Mouse (Mus musculus): ENCODE measurements around the gene Mal. TPM values are rescaled to one million over a fixed set of nuclear protein-coding genes. Genes with fewer than 3 reads are reported as not detected.

Gene Mal
- total and polyA plus RNA-seq, 2 experiments, result 0.05 to 0.65 TPM

- no peak for TF ChIP-seq POLR2A (IDR thresholded peaks at IDR 0.05; ENCODE audit: extremely low read depth, insufficient read depth, low read length)
- no peak for TF ChIP-seq CTCF (IDR thresholded peaks at IDR 0.05; ENCODE audit: low read depth, low read length)
- 40% methylated on average over 6 of the region's 6 CpGs for WGBS
Observed at GRCm38 (mm10) chr2:127635581-127635980, 20.9 kb downstream of the Mal start.

GRCm38 (mm10) chr2:127632601-127633000, 23.9 kb downstream of the Mal start:
- 65% methylated on average over 2 of the region's 2 CpGs for WGBS
- TF ChIP-seq CTCF (IDR thresholded peaks at IDR 0.05; ENCODE audit: low read depth, low read length) (no peak), POLR2A (IDR thresholded peaks at IDR 0.05; ENCODE audit: extremely low read depth, insufficient read depth, low read length) (no peak)
- no peak overlapping the region for H3K9ac ChIP-seq (ENCODE audit: low read depth, low read length)
- no peak overlapping the region for H3K4me3 ChIP-seq (ENCODE audit: insufficient read depth, low read depth, low read length)
- H3K27me3 ChIP-seq (ENCODE audit: control insufficient read depth, insufficient read depth, low read length), result no peaks in the 10 kb centered on the region
- no peak for DNase-seq (ENCODE audit: extremely low read depth, low read depth, low spot score)
- H3K79me2 ChIP-seq (ENCODE audit: control insufficient read depth, insufficient read depth, low read length), result no peaks in the 10 kb centered on the region
- H3K36me3 ChIP-seq (ENCODE audit: control insufficient read depth, insufficient read depth, low read length), result no peaks in the 10 kb centered on the region
- H3K4me1 ChIP-seq (ENCODE audit: control insufficient read depth, insufficient read depth, low read length), result no peaks in the 10 kb centered on the region
- no peak overlapping the region for H3K27ac ChIP-seq (replicated peaks; ENCODE audit: insufficient read depth, low read depth, low read length)

More at GRCm38 (mm10) chr2:127635581-127635980, 20.9 kb downstream of the Mal start:
- Histone ChIP-seq H3K4me1 (ENCODE audit: control insufficient read depth, insufficient read depth, low read length) (no peaks in the 10 kb centered on the region), H3K36me3 (ENCODE audit: control insufficient read depth, insufficient read depth, low read length) (no peaks in the 10 kb centered on the region), H3K4me3 (ENCODE audit: insufficient read depth, low read depth, low read length) (no peak overlapping the region), H3K9ac (ENCODE audit: low read depth, low read length) (no peak overlapping the region), H3K79me2 (ENCODE audit: control insufficient read depth, insufficient read depth, low read length) (no peaks in the 10 kb centered on the region), H3K27me3 (ENCODE audit: control insufficient read depth, insufficient read depth, low read length) (no peaks in the 10 kb centered on the region), H3K27ac (replicated peaks; ENCODE audit: insufficient read depth, low read depth, low read length) (no peak overlapping the region)
- no peak for DNase-seq (ENCODE audit: extremely low read depth, low read depth, low spot score)

GRCm38 (mm10) chr2:127627990-127628570, 28.4 kb downstream of the Mal start:
- WGBS, result 75% methylated on average over 6 of the region's 6 CpGs
- Histone ChIP-seq H3K27me3 (ENCODE audit: control insufficient read depth, insufficient read depth, low read length) (no peaks in the 10 kb centered on the region), H3K4me3 (ENCODE audit: insufficient read depth, low read depth, low read length) (no peak overlapping the region), H3K9ac (ENCODE audit: low read depth, low read length) (no peak overlapping the region), H3K4me1 (ENCODE audit: control insufficient read depth, insufficient read depth, low read length) (no peaks in the 10 kb centered on the region), H3K36me3 (ENCODE audit: control insufficient read depth, insufficient read depth, low read length) (no peaks in the 10 kb centered on the region), H3K79me2 (ENCODE audit: control insufficient read depth, insufficient read depth, low read length) (no peaks in the 10 kb centered on the region), H3K27ac (replicated peaks; ENCODE audit: insufficient read depth, low read depth, low read length) (no peak overlapping the region)
- no peak for TF ChIP-seq CTCF (IDR thresholded peaks at IDR 0.05; ENCODE audit: low read depth, low read length)
- TF ChIP-seq POLR2A (IDR thresholded peaks at IDR 0.05; ENCODE audit: extremely low read depth, insufficient read depth, low read length), result no peak
- no peak for DNase-seq (ENCODE audit: extremely low read depth, low read depth, low spot score)

GRCm38 (mm10) chr2:127627354-127627753, 29.1 kb downstream of the Mal start:
- TF ChIP-seq POLR2A (IDR thresholded peaks at IDR 0.05; ENCODE audit: extremely low read depth, insufficient read depth, low read length), result no peak
- TF ChIP-seq CTCF (IDR thresholded peaks at IDR 0.05; ENCODE audit: low read depth, low read length), result no peak

GRCm38 (mm10) chr2:127625659-127626058, 30.8 kb downstream of the Mal start:
- WGBS, result 72% methylated on average over 5 of the region's 5 CpGs
- DNase-seq (ENCODE audit: extremely low read depth, low read depth, low spot score), result no peak
- Histone ChIP-seq H3K27me3 (ENCODE audit: control insufficient read depth, insufficient read depth, low read length) (no peaks in the 10 kb centered on the region), H3K36me3 (ENCODE audit: control insufficient read depth, insufficient read depth, low read length) (no peaks in the 10 kb centered on the region), H3K4me1 (ENCODE audit: control insufficient read depth, insufficient read depth, low read length) (no peaks in the 10 kb centered on the region), H3K27ac (replicated peaks; ENCODE audit: insufficient read depth, low read depth, low read length) (no peak overlapping the region), H3K79me2 (ENCODE audit: control insufficient read depth, insufficient read depth, low read length) (no peaks in the 10 kb centered on the region), H3K4me3 (ENCODE audit: insufficient read depth, low read depth, low read length) (no peak overlapping the region), H3K9ac (ENCODE audit: low read depth, low read length) (no peak overlapping the region)
- no peak for TF ChIP-seq POLR2A (IDR thresholded peaks at IDR 0.05; ENCODE audit: extremely low read depth, insufficient read depth, low read length)
- no peak for TF ChIP-seq CTCF (IDR thresholded peaks at IDR 0.05; ENCODE audit: low read depth, low read length)

More at GRCm38 (mm10) chr2:127627354-127627753, 29.1 kb downstream of the Mal start:
- Histone ChIP-seq H3K27ac (replicated peaks; ENCODE audit: insufficient read depth, low read depth, low read length) (no peak overlapping the region), H3K36me3 (ENCODE audit: control insufficient read depth, insufficient read depth, low read length) (no peaks in the 10 kb centered on the region), H3K4me3 (ENCODE audit: insufficient read depth, low read depth, low read length) (no peak overlapping the region), H3K4me1 (ENCODE audit: control insufficient read depth, insufficient read depth, low read length) (no peaks in the 10 kb centered on the region), H3K79me2 (ENCODE audit: control insufficient read depth, insufficient read depth, low read length) (no peaks in the 10 kb centered on the region), H3K27me3 (ENCODE audit: control insufficient read depth, insufficient read depth, low read length) (no peaks in the 10 kb centered on the region), H3K9ac (ENCODE audit: low read depth, low read length) (no peak overlapping the region)
- WGBS, result 84% methylated on average over 6 of the region's 6 CpGs
- DNase-seq (ENCODE audit: extremely low read depth, low read depth, low spot score), result no peak

GRCm38 (mm10) chr2:127624786-127625185, 31.7 kb downstream of the Mal start:
- Histone ChIP-seq H3K27ac (replicated peaks; ENCODE audit: insufficient read depth, low read depth, low read length) (no peak overlapping the region), H3K4me1 (ENCODE audit: control insufficient read depth, insufficient read depth, low read length) (no peaks in the 10 kb centered on the region), H3K79me2 (ENCODE audit: control insufficient read depth, insufficient read depth, low read length) (no peaks in the 10 kb centered on the region), H3K4me3 (ENCODE audit: insufficient read depth, low read depth, low read length) (no peak overlapping the region), H3K9ac (ENCODE audit: low read depth, low read length) (no peak overlapping the region), H3K27me3 (ENCODE audit: control insufficient read depth, insufficient read depth, low read length) (no peaks in the 10 kb centered on the region), H3K36me3 (ENCODE audit: control insufficient read depth, insufficient read depth, low read length) (no peaks in the 10 kb centered on the region)
- DNase-seq (ENCODE audit: extremely low read depth, low read depth, low spot score), result no peak
- WGBS, result 93% methylated on average over 2 of the region's 2 CpGs
- no peak for TF ChIP-seq CTCF (IDR thresholded peaks at IDR 0.05; ENCODE audit: low read depth, low read length)
- TF ChIP-seq POLR2A (IDR thresholded peaks at IDR 0.05; ENCODE audit: extremely low read depth, insufficient read depth, low read length), result no peak
